Mouse (Mus musculus): Measurements from ENCODE around the gene Olfr981.
"Not testable (repeated sequence)": the region's sequence is repeated elsewhere in the genome, so short reads cannot be mapped to it uniquely, and the experiment has no call there.

Gene Olfr981

GRCm38 (mm10) chr9:40021164-40021563 lies at the start of gene Olfr981:
TSS of gene Olfr981 (plus strand) at chr9:40021464.
- DNase-seq (ENCODE audit: extremely low spot score, low read depth, low spot score): no peak

- not testable (repeated sequence) for DNase-seq (ENCODE audit: extremely low spot score, low read depth, low spot score)
Measured at GRCm38 (mm10) chr9:39976581-39977145, 44.6 kb upstream of the Olfr981 start.

- DNase-seq (ENCODE audit: extremely low spot score, low read depth, low spot score): no peak
Measured at GRCm38 (mm10) chr9:39991813-39992212, 29.5 kb upstream of the Olfr981 start, which contains the start of gene Olfr978. TSS of gene Olfr978 (plus strand) at chr9:39992113.

- no peak for DNase-seq (ENCODE audit: extremely low spot score, low read depth, low spot score)
Measured at GRCm38 (mm10) chr9:40003365-40003764, 17.9 kb upstream of the Olfr981 start, which contains the start of gene Olfr979. TSS of gene Olfr979 (minus strand) at chr9:40003465.

- DNase-seq (ENCODE audit: extremely low spot score, low read depth, low spot score): no peak
Measured at GRCm38 (mm10) chr9:40009482-40009881, 11.8 kb upstream of the Olfr981 start, which contains the start of gene Olfr980. TSS of gene Olfr980 (minus strand) at chr9:40009582.

GRCm38 (mm10) chr9:40050138-40050537 lies 28.9 kb downstream of the Olfr981 start:
- DNase-seq (ENCODE audit: extremely low spot score, low read depth, low spot score): no peak

GRCm38 (mm10) chr9:40073529-40073928 lies 52.3 kb downstream of the Olfr981 start, which contains the start of gene Olfr982:
TSS of gene Olfr982 (plus strand) at chr9:40073829.
- no peak for DNase-seq (ENCODE audit: extremely low spot score, low read depth, low spot score)
